Mouse (Mus musculus) brain, embryonic 18.5 days (tissue): ENCODE results near the gene Gnb1l.

Source experiments
- DNase-seq: peaks from one replicate; pipeline ENCODE4 v3.0.0-alpha.2; 2012; ENCODE audit warnings: low read depth, low spot score

The Gnb1l gene

DNA sequence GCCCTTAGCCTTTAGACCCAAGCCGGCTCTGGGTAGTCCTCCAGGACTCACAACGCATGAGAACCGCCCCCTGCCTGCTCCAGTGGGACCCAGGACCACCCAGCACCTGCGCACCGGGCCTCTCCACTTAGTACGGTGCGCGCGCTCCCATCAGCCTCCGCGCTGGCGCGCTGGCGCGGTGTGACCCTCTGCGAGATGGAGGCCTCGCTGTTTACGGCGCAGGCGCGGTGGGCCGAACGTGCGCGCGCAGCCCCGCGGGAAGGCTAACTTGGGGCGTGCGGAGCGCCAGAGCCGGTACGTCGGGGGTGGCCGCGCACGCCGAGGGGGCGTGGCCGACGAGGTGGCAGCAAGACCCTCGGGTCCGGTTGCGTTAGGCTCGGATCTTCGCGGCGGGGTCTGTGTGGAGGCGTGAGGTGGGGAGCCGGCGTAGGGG is at the start of gene Gnb1l, which contains the start of gene Rtl10:
TSS of gene Gnb1l (plus strand) at position 156 of the 433 bp plus-strand sequence.
TSS of gene Rtl10 (plus strand) at position 344 of the 433 bp plus-strand sequence.
- DNase-seq = peak; percentile 92

DNA sequence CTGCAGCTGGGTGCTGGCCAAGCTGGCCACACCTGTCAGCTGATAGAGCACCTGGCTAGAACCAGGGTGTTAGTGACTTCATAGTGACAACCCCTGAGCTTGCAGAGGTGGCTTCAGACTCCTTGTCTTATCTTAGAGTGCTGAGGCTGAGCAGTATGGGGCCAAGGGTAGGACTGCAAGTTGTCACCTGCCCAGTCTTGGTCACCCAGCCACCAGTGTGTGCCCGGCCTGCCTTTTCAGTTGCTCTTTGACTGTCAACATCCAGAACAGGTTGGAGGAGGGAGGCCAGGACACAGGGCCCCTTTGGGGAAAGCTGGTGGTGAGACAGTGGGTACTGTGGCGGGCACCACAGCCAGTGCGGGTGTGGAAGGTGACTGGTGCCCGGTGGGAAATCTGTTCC is 49.5 kb upstream of the Gnb1l start:
- no peak for DNase-seq

DNA sequence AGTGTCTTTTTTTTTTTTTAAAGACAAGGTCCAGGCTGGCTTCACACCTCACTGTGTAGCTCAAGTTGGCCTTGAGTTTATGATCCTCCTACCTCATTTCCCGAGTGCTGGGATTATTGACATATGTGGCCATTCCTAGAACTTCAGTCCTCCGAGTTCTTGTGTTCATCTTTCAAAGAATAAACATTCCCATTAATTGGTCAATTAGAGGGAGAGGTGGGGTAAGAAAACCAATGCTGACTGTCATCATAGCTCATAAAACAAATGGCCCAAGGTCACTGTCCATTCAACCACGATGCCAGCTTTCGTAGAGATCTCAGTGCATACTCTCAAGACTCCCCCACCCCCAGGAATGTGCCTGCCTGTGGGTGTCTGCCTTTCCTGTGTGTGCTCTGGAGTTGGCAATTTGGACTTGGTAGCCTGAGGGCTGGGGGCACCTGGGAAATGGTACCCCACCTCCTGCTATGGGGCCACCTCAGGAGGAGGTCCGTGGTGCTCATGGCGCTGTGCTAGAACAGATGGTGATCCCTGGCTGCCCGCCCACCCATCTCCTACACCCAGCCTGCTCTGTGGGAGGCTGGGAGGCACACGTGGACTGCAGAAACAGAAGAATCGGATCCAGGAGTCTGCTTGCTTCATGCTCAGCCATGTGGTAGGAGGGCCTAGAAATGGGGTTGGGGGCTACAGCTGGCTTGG is 46.9 kb upstream of the Gnb1l start:
- no peak for DNase-seq

DNA sequence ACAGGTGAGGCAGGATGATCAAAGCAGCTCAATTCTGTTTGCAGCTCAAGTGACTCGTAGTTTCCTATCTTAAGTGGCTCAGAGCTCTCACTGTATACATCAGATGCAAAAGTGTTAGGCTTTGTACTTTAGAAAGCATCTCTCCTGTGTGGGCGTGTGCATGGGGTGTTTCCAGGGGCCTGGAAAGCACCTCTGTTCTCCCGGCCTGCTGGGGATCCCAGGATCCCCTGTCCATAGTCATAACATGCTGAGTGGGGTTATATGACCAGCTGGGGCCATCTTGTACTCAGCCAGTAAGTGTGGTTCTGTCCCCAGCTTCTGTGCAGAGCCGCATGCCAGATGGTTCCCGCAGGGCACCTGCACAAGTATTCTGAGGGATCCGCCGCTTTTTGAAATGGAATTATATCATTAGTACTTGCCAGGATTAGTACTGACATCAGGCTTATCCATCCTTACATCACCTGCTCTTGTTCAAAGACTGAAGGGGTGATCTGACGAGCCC is 46.1 kb upstream of the Gnb1l start:
- no peak for DNase-seq

GRCm38 (mm10) chr16:18453846-18454245 is 44.7 kb upstream of the Gnb1l start:
- no peak for DNase-seq

- DNase-seq = no peak
These were observed 43.1 kb upstream of the Gnb1l start for GRCm38 (mm10) chr16:18455407-18455806.

DNA sequence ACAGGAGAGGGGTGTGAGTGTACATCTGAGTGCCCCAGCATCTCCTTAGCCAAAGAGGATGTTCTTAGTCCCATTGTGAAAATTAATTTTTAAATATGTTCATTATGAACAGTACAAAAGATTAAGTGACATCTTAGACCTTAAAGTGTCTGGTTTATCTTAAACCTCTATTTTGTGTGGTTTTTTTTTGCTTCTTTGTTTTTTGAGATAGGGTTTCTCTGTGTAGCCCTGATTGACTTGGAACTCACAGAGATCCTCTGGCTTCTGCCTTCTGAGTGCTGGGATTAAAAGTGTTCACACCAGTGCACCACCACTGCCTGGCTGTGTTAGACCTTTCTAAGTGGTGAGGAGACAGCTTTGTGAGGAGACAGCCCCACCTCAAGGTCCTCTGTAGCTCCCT is 39.9 kb upstream of the Gnb1l start:
- no peak for DNase-seq

GRCm38 (mm10) chr16:18459335-18459954 is 39.1 kb upstream of the Gnb1l start:
- no peak for DNase-seq

- DNase-seq = no peak
These were observed 38.5 kb upstream of the Gnb1l start for GRCm38 (mm10) chr16:18459955-18460370.

GRCm38 (mm10) chr16:18460826-18461225 is 37.7 kb upstream of the Gnb1l start:
- no peak for DNase-seq

- no peak for DNase-seq
These were observed 36.5 kb upstream of the Gnb1l start for GRCm38 (mm10) chr16:18462031-18462430.

DNA sequence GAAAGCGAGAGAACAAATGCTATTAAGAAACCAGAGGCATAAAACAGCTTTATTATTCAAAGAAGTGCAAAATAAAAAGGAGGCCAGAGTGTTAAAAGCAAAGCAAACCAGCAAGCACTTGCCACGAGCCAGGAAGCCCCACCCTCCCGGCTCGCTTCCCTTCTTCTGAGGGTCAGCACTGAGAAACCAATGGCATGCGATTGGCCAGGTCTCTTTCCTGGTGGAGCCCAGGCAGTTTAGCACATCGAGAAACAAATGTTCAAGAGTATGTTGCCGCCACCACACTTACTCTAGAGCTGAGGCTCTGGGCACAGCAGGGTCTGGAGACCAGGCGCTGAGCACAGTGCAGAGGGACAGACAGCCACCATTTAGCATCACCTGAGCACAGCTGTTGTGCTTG is 35.9 kb upstream of the Gnb1l start:
- DNase-seq = no peak

- no peak for DNase-seq
These were observed 34.2 kb upstream of the Gnb1l start for GRCm38 (mm10) chr16:18464271-18464670.

- DNase-seq = no peak
These were observed 27.7 kb upstream of the Gnb1l start for GRCm38 (mm10) chr16:18470829-18471228.

GRCm38 (mm10) chr16:18471381-18471955 is 27.0 kb upstream of the Gnb1l start:
- no peak for DNase-seq

DNA sequence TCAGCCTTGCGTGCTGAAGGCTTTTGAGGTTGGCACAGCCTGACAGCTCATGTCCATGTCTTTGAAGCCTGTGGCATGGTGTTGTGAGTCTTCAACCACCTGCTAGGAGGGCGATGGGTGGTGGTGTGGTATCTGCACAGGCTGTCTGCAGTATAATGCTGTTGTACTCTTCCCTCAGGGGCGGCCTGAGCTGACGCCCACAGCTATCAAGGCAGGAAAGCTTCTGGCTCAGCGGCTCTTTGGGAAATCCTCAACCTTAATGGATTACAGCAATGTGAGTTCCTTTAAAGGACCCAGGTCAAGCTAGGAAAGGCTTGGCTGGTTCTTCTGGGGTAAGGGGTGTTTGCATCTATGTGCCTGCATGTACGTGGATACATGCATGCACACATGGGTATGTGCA is 26.5 kb upstream of the Gnb1l start:
- no peak for DNase-seq

- DNase-seq = no peak
These were observed 26.1 kb upstream of the Gnb1l start for GRCm38 (mm10) chr16:18472416-18472815.

DNA sequence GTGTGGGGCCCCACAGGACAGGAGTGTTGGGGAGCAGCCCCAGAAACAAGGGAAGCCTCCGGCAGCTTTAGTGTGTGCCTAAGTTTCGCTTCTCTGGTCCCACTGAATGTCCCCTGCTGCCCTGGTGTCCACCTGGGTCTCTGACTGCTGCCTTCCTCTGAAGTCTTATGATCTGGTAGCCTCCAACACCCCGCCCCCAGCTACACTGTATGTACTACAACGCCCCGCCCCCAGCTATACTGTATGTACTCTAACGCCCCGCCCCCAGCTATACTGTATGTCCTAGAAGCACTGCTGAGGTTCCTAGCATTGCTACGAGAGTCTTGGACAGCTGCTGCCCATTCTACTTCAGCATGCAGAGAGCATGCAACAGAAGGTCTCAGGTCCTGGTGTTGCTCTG is 25.5 kb upstream of the Gnb1l start:
- no peak for DNase-seq

- DNase-seq = no peak
These were observed 24.5 kb upstream of the Gnb1l start for GRCm38 (mm10) chr16:18474021-18474420.

- no peak for DNase-seq
These were observed 20.5 kb upstream of the Gnb1l start for GRCm38 (mm10) chr16:18477996-18478395.

DNA sequence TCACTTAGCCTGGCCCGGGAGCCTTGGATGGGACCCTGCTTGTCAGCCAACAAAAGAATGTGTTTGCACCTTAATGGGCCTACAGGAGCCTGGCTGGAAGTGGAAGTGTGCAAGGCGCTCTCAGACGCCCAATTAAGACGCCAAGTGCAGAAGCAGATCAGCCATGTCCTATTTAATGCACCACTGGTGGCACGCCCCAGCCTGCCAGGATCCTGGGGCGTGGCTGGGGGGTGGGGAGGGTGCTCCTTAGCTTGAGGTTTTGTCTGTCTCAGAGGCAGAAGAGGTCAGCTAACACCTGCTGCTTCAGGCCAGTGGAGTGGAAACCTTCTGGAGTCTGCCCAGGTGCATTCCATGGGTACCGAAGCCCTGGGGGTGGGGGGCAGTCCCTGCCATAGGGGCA is 18.8 kb upstream of the Gnb1l start:
- no peak for DNase-seq

- DNase-seq = no peak
These were observed 17.5 kb upstream of the Gnb1l start for GRCm38 (mm10) chr16:18480933-18481485.
